In the genomic region with DNA sequence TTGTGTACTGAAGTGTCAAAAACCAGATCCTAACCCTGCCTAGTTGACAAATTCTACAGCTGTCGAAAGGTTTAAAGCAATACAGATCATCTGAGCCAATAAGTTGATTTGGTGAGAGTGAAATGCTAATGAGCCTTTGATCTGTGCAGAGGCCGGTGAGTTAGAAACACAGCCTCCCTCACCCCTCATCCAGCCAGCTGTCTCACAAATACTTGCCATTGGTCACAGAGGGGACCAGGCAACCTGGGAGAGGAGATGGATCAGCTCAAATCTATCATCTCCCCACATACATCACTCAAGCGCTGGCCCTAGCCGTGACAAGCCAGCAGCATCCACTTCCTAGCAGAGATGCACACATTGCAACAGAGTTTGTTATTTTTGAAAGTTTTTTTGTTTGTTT, we compare ENCODE assay signal across 27 mouse cellular contexts. TPM values are rescaled to one million over a fixed set of nuclear protein-coding genes. Genes with fewer than 3 reads are reported as not detected.
A peak's percentile ranks its signal among the peaks of the same experiment; 100 is the strongest.
DNase-seq lines count a peak whose midpoint lies in the region; ATAC-seq lines count a peak whose summit lies in the region.
"Had no signal": no experiment of that assay in that cellular context is flagged by ENCODE, and none has a peak within 500 bp of the region (broad histone marks: within the 10 kb centered on the region; RNA-seq: fewer than 3 reads in every experiment).

No protein-coding gene starts in this region.

- no peaks in the 10 kb centered on the region for H3K27me3 ChIP-seq in hindbrain, embryonic 11.5 days (ENCODE audit: control insufficient read depth, insufficient read depth, low read length)
- H3K27me3 ChIP-seq in hindbrain, embryonic 14.5 days (ENCODE audit: control insufficient read depth, insufficient read depth, low read length): no peaks in the 10 kb centered on the region
- no peaks in the 10 kb centered on the region for H3K27me3 ChIP-seq in neural tube, embryonic 11.5 days (ENCODE audit: control insufficient read depth, insufficient read depth, low read length)
- H3K27me3 ChIP-seq in intestine, embryonic 15.5 days (replicated peaks): no peaks in the 10 kb centered on the region
- H3K27me3 ChIP-seq: limb, embryonic 12.5 days; liver, embryonic 15.5 days had no signal

- DNase-seq in hindbrain, embryonic 11.5 days (ENCODE audit: low spot score): peak; percentile 20
- DNase-seq in hindbrain, embryonic 14.5 days (ENCODE audit: low spot score): no peak
- DNase-seq in neural tube, embryonic 11.5 days (ENCODE audit: low spot score): no peak
- no peak for DNase-seq in neural tube, embryonic 10.5 days (ENCODE audit: extremely low spot score, low spot score)
- DNase-seq in embryo, embryonic 11 days: peak; percentile 23
- no peak for DNase-seq in cerebellum, postnatal 10 days
- DNase-seq: adrenal gland, postnatal 25 days; cerebellum, adult 18-20 months; cerebellum, postnatal 36 days; gastrocnemius, postnatal 25 days; heart, adult 18-20 months; heart, postnatal 36 days; kidney, adult 9 months; kidney, postnatal 10 days; layer of hippocampus, adult 9-11 months; lung, embryonic 14.5 days; lung, postnatal 14 days; spleen, adult 18-20 months; thymus, postnatal 14 days had no signal

- no peak overlapping the region for H3K27ac ChIP-seq in hindbrain, embryonic 11.5 days (ENCODE audit: low read depth, low read length)
- H3K27ac ChIP-seq in hindbrain, embryonic 14.5 days: no peak overlapping the region
- no peak overlapping the region for H3K27ac ChIP-seq in neural tube, embryonic 11.5 days (ENCODE audit: low read depth, low read length)
- H3K27ac ChIP-seq in intestine, embryonic 15.5 days: no peak overlapping the region
- H3K27ac ChIP-seq: limb, embryonic 12.5 days; liver, embryonic 15.5 days had no signal

- 42% methylated on average over 4 of the region's 4 CpGs for WGBS in hindbrain, embryonic 11.5 days
- 30% methylated on average over 4 of the region's 4 CpGs for WGBS in hindbrain, embryonic 14.5 days
- WGBS in neural tube, embryonic 11.5 days: 36% methylated on average over 4 of the region's 4 CpGs
- WGBS in intestine, embryonic 15.5 days: 59% methylated on average over 4 of the region's 4 CpGs

- no peak overlapping the region for H3K4me2 ChIP-seq in hindbrain, embryonic 11.5 days (replicated peaks; ENCODE audit: low read depth, low read length)
- no peak overlapping the region for H3K4me2 ChIP-seq in hindbrain, embryonic 14.5 days (replicated peaks)
- H3K4me2 ChIP-seq in neural tube, embryonic 11.5 days (ENCODE audit: low read depth): no peak overlapping the region
- H3K4me2 ChIP-seq in intestine, embryonic 15.5 days (replicated peaks): no peak overlapping the region
- H3K4me2 ChIP-seq: heart, embryonic 11.5 days; limb, embryonic 12.5 days; liver, embryonic 15.5 days; lung, embryonic 14.5 days had no signal

- no peak overlapping the region for H3K4me3 ChIP-seq in hindbrain, embryonic 11.5 days (ENCODE audit: low read depth, low read length)
- H3K4me3 ChIP-seq in hindbrain, embryonic 14.5 days (replicated peaks; ENCODE audit: low read length): no peak overlapping the region
- no peak overlapping the region for H3K4me3 ChIP-seq in neural tube, embryonic 11.5 days (ENCODE audit: low read depth, low read length)
- H3K4me3 ChIP-seq in intestine, embryonic 15.5 days (replicated peaks): no peak overlapping the region
- H3K4me3 ChIP-seq: limb, embryonic 12.5 days; liver, embryonic 15.5 days; myocyte had no signal

- no peaks in the 10 kb centered on the region for H3K9me3 ChIP-seq in hindbrain, embryonic 11.5 days (ENCODE audit: control insufficient read depth, low read length)
- H3K9me3 ChIP-seq in hindbrain, embryonic 14.5 days (ENCODE audit: control insufficient read depth, low read length): no peaks in the 10 kb centered on the region
- no peaks in the 10 kb centered on the region for H3K9me3 ChIP-seq in neural tube, embryonic 11.5 days (ENCODE audit: control insufficient read depth, low read length)
- no peaks in the 10 kb centered on the region for H3K9me3 ChIP-seq in intestine, embryonic 15.5 days
- H3K9me3 ChIP-seq: limb, embryonic 12.5 days; liver, embryonic 15.5 days had no signal

- H3K4me1 ChIP-seq in hindbrain, embryonic 11.5 days (replicated peaks; ENCODE audit: control insufficient read depth, insufficient read depth, low read length): no peaks in the 10 kb centered on the region; the same call in 1 of the 2 replicates
- H3K4me1 ChIP-seq in hindbrain, embryonic 14.5 days (replicated peaks; ENCODE audit: control insufficient read depth, insufficient read depth, low read length): 0 out of 2 replicates have a peak, but pooled peaks cover 6% of the 10 kb centered on the region
- H3K4me1 ChIP-seq in neural tube, embryonic 11.5 days (ENCODE audit: control insufficient read depth, insufficient read depth, low read length): no peaks in the 10 kb centered on the region
- no peaks in the 10 kb centered on the region for H3K4me1 ChIP-seq in intestine, embryonic 15.5 days (replicated peaks)
- H3K4me1 ChIP-seq: liver, embryonic 15.5 days had no signal

- ATAC-seq in hindbrain, embryonic 11.5 days (ENCODE audit: low FRiP score): peak; percentile 33; the same call in 1 of the 2 replicates
- no peak for ATAC-seq in hindbrain, embryonic 14.5 days (ENCODE audit: low FRiP score)
- ATAC-seq in neural tube, embryonic 11.5 days (ENCODE audit: insufficient read depth, low FRiP score, low TSS enrichment): peak; percentile 36; the same call in 1 of the 2 replicates
- ATAC-seq in intestine, embryonic 15.5 days: no peak
- ATAC-seq: CD4-positive, CD25-positive, alpha-beta regulatory T cell, adult 4 months; forebrain, embryonic 14.5 days; intestine, postnatal 0 days had no signal

- no peak overlapping the region for H3K9ac ChIP-seq in hindbrain, embryonic 11.5 days (ENCODE audit: low read depth, low read length)
- H3K9ac ChIP-seq in hindbrain, embryonic 14.5 days: no peak overlapping the region
- H3K9ac ChIP-seq in neural tube, embryonic 11.5 days (ENCODE audit: low read length): no peak overlapping the region
- no peak overlapping the region for H3K9ac ChIP-seq in intestine, embryonic 15.5 days
- H3K9ac ChIP-seq: limb, embryonic 12.5 days; liver, embryonic 15.5 days; lung, embryonic 14.5 days had no signal

- no peaks in the 10 kb centered on the region for H3K36me3 ChIP-seq in hindbrain, embryonic 11.5 days (ENCODE audit: control insufficient read depth, insufficient read depth, low read length)
- H3K36me3 ChIP-seq in hindbrain, embryonic 14.5 days (replicated peaks; ENCODE audit: control insufficient read depth, insufficient read depth): no peaks in the 10 kb centered on the region
- H3K36me3 ChIP-seq in neural tube, embryonic 11.5 days (ENCODE audit: control insufficient read depth, insufficient read depth, low read length): no peaks in the 10 kb centered on the region
- no peaks in the 10 kb centered on the region for H3K36me3 ChIP-seq in intestine, embryonic 15.5 days
- H3K36me3 ChIP-seq: limb, embryonic 12.5 days; liver, embryonic 15.5 days had no signal

RNA-seq across cellular contexts. Expression of a gene that starts 48.7 kb away (rescaled TPM):
- polyA plus RNA-seq in hindbrain, embryonic 11.5 days (2014; fragmentation: Nextera tagmentation; extraction: Ambion mirVana): 9.4 and 20.0 TPM in 2 replicates
- 8.2 and 9.0 TPM in 2 replicates for polyA plus RNA-seq in hindbrain, embryonic 14.5 days (2014; fragmentation: Nextera tagmentation; extraction: Ambion mirVana)
- polyA plus RNA-seq in neural tube, embryonic 11.5 days (2014; fragmentation: Nextera tagmentation; extraction: Ambion mirVana): 8.5 and 11.6 TPM in 2 replicates
- 2.0 and 2.2 TPM in 2 replicates for polyA plus RNA-seq in intestine, embryonic 15.5 days (2015; fragmentation: Nextera tagmentation; extraction: Ambion mirVana)

Comparison
In these comparisons a context has a peak if more than half of its experiments do, and no peak if none do; other contexts are left out.
1. ATAC-seq: peak in hindbrain, embryonic 11.5 days (single experiment) and neural tube, embryonic 11.5 days (single experiment); none in hindbrain, embryonic 14.5 days (single experiment) and intestine, embryonic 15.5 days (single experiment).
2. DNase-seq: peak in hindbrain, embryonic 11.5 days (single experiment) and embryo, embryonic 11 days (single experiment); none in hindbrain, embryonic 14.5 days (single experiment), neural tube, embryonic 11.5 days (single experiment), neural tube, embryonic 10.5 days (single experiment) and cerebellum, postnatal 10 days (0 of 2).